Mouse (Mus musculus): ENCODE measurements around the gene Six3.

DNA sequence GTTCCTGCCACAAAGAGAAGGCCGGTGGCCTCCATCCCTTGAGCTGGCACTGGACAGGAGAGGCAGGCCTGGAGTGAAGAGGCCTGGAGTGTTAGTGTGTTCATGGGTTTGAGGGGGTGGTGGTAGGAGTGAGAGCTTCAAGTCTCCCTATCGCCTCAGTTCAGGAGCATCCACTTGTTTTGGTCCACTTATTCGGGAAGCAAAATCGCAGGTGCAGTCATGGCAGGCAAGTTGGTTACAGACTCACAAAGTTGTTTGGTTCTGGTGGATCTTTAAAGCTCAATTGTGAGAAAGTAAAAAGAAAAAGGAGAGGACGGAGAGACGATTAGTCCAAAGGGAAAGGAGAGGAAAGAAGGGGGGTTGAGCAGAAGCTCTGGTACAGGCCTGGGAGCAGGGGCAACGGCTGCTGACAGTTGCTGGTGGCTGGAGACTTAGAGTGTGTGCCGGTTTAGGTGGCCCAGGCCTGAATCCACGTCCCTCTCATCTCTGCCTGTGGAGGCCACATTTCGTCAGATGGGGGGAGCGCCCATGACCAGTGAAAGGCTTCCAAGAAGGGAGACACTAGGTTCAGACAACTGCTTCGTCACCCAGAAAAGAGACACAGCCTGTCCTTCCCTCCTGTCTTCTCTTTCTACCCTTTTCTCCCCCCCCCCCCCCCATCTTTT is 9.2 kb downstream of the Six3 start:
- no peak for TF ChIP-seq CTCF (conservative IDR thresholded peaks at IDR 0.05; ENCODE audit: low read length)
- no peak for TF ChIP-seq POU5F1 (IDR thresholded peaks at IDR 0.05; ENCODE audit: borderline replicate concordance, low read length)

Data from E14TG2a.4 (cell line).